Mouse (Mus musculus) 3134 (cell line): ENCODE measurements around the gene Pkib.
A peak's percentile ranks its signal among the peaks of the same experiment; 100 is the strongest.

Experiments
- DNase-seq: peaks from one replicate; pipeline ENCODE4 v3.0.0-alpha.2; 2011; ENCODE audit warnings: low spot score; ENCODE audit not compliant: insufficient read length; ENCODE audit errors: extremely low read depth

Gene Pkib

GRCm38 (mm10) chr10:57631896-57632867 is at the start of gene Pkib:
Gene Pkib (plus strand): TSS chr10:57631981.
- peak; percentile 6 for DNase-seq

- no peak for DNase-seq
These were observed 47.9 kb upstream of the Pkib start for GRCm38 (mm10) chr10:57583927-57584326.

GRCm38 (mm10) chr10:57594266-57594665 is 37.5 kb upstream of the Pkib start:
- no peak for DNase-seq

GRCm38 (mm10) chr10:57597172-57597571 is 34.6 kb upstream of the Pkib start:
- no peak for DNase-seq

GRCm38 (mm10) chr10:57602951-57603350 is 28.8 kb upstream of the Pkib start:
- no peak for DNase-seq

GRCm38 (mm10) chr10:57623311-57623710 is 8.5 kb upstream of the Pkib start:
- DNase-seq: no peak

GRCm38 (mm10) chr10:57627773-57628172 is 4.0 kb upstream of the Pkib start:
- no peak for DNase-seq

- no peak for DNase-seq
These were observed 1.2 kb upstream of the Pkib start for GRCm38 (mm10) chr10:57630557-57630956.

- DNase-seq: no peak
These were observed 1.1 kb downstream of the Pkib start for GRCm38 (mm10) chr10:57632868-57633240.

GRCm38 (mm10) chr10:57636970-57637369 is 5.2 kb downstream of the Pkib start:
- no peak for DNase-seq

- no peak for DNase-seq
These were observed 6.5 kb downstream of the Pkib start for GRCm38 (mm10) chr10:57638250-57638649.

- no peak for DNase-seq
These were observed 7.8 kb downstream of the Pkib start for GRCm38 (mm10) chr10:57639540-57639939.

GRCm38 (mm10) chr10:57653297-57653696 is 21.5 kb downstream of the Pkib start:
- no peak for DNase-seq

GRCm38 (mm10) chr10:57660505-57660904 is 28.7 kb downstream of the Pkib start:
- DNase-seq: no peak

- no peak for DNase-seq
These were observed 32.0 kb downstream of the Pkib start for GRCm38 (mm10) chr10:57663758-57664157.

- no peak for DNase-seq
These were observed 32.5 kb downstream of the Pkib start for GRCm38 (mm10) chr10:57664253-57664652.

GRCm38 (mm10) chr10:57675740-57676139 is 44.0 kb downstream of the Pkib start:
- DNase-seq: no peak

- DNase-seq: no peak
These were observed 56.2 kb downstream of the Pkib start for GRCm38 (mm10) chr10:57687999-57688398.

GRCm38 (mm10) chr10:57690161-57690560 is 58.4 kb downstream of the Pkib start:
- no peak for DNase-seq

- no peak for DNase-seq
These were observed 70.5 kb downstream of the Pkib start for GRCm38 (mm10) chr10:57702246-57702645.

GRCm38 (mm10) chr10:57721035-57721434 is 89.3 kb downstream of the Pkib start:
- DNase-seq: no peak

- DNase-seq: no peak
These were observed 90.6 kb downstream of the Pkib start for GRCm38 (mm10) chr10:57722363-57722762.
